Comparison of ENCODE assay signal across 8 mouse cellular contexts in the genomic region with DNA sequence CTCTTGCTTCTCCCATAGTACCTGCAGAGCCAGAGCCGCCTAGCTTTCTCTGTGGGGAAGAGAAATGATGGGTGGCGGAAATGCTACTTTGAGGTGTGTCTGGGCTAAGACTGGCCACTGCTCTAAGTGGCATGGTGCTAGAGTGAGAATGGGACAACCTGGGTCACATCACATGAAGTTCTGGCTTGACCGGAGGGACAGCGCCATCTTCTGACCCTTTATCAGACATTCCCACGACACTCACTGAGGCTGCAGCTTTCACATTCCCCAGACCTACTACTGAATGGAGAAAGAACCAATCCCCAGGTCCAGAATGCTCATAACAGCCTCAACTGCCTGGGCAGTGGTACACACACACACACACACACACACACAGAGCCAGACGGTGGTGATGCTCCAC. TPM values are rescaled to one million over a fixed set of nuclear protein-coding genes. Genes with fewer than 3 reads are reported as not detected.
A peak's percentile ranks its signal among the peaks of the same experiment; 100 is the strongest.
DNase-seq lines count a peak whose midpoint lies in the region; ATAC-seq lines count a peak whose summit lies in the region.

No protein-coding gene starts in this region.

- H3K27ac ChIP-seq in forebrain, embryonic 10.5 days = no peak overlapping the region
- H3K27ac ChIP-seq in forebrain, embryonic 14.5 days (ENCODE audit: low read depth, low read length) = no peak overlapping the region
- H3K27ac ChIP-seq in hindbrain, embryonic 16.5 days (ENCODE audit: low read depth, low read length) = no peak overlapping the region
- H3K27ac ChIP-seq in forebrain, embryonic 15.5 days (replicated peaks) = no peak overlapping the region

- no peaks in the 10 kb centered on the region for H3K27me3 ChIP-seq in forebrain, embryonic 10.5 days (ENCODE audit: poor library complexity, severe bottlenecking)
- no peaks in the 10 kb centered on the region for H3K27me3 ChIP-seq in forebrain, embryonic 14.5 days (replicated peaks; ENCODE audit: control insufficient read depth, insufficient read depth, low read length)
- no peaks in the 10 kb centered on the region for H3K27me3 ChIP-seq in hindbrain, embryonic 16.5 days (replicated peaks; ENCODE audit: control insufficient read depth, insufficient read depth, low read length)
- no peaks in the 10 kb centered on the region for H3K27me3 ChIP-seq in forebrain, embryonic 15.5 days

- H3K4me2 ChIP-seq in forebrain, embryonic 14.5 days (ENCODE audit: low read length) = no peak overlapping the region
- H3K4me2 ChIP-seq in hindbrain, embryonic 16.5 days (ENCODE audit: low read length) = no peak overlapping the region
- no peak overlapping the region for H3K4me2 ChIP-seq in forebrain, embryonic 15.5 days (replicated peaks)

- DNase-seq in forebrain, embryonic 10.5 days (ENCODE audit: extremely low spot score, low spot score) = peak; percentile 58
- no peak for DNase-seq in forebrain, embryonic 14.5 days (ENCODE audit: low spot score)
- peak; percentile 53 for DNase-seq in urinary bladder, postnatal 14 days (ENCODE audit: low spot score)
- no peak for DNase-seq in urinary bladder, adult 18-20 months (ENCODE audit: low spot score in 2 of 2)
- peak; percentile 76 for DNase-seq in lung, postnatal 10 days
- no peak for DNase-seq in urinary bladder, adult 2 months (ENCODE audit: low spot score)

- peaks cover 22% of the 10 kb centered on the region for H3K36me3 ChIP-seq in forebrain, embryonic 10.5 days (replicated peaks)
- H3K36me3 ChIP-seq in forebrain, embryonic 14.5 days (ENCODE audit: control insufficient read depth, insufficient read depth, low read length) = peaks cover 20% of the 10 kb centered on the region; the same call in 1 of the 2 replicates
- H3K36me3 ChIP-seq in hindbrain, embryonic 16.5 days (ENCODE audit: control insufficient read depth, insufficient read depth, low read length) = peaks cover 7% of the 10 kb centered on the region; the same call in 1 of the 2 replicates
- H3K36me3 ChIP-seq in forebrain, embryonic 15.5 days = peaks cover 25% of the 10 kb centered on the region

- no peak overlapping the region for H3K9ac ChIP-seq in forebrain, embryonic 14.5 days (ENCODE audit: low read length)
- H3K9ac ChIP-seq in hindbrain, embryonic 16.5 days (ENCODE audit: low read depth, low read length) = no peak overlapping the region
- H3K9ac ChIP-seq in forebrain, embryonic 15.5 days (replicated peaks) = no peak overlapping the region

- no peak overlapping the region for H3K4me3 ChIP-seq in forebrain, embryonic 10.5 days
- no peak overlapping the region for H3K4me3 ChIP-seq in forebrain, embryonic 14.5 days (ENCODE audit: low read depth, low read length)
- no peak overlapping the region for H3K4me3 ChIP-seq in hindbrain, embryonic 16.5 days (ENCODE audit: low read length)
- no peak overlapping the region for H3K4me3 ChIP-seq in forebrain, embryonic 15.5 days

- peaks cover 27% of the 10 kb centered on the region for H3K4me1 ChIP-seq in forebrain, embryonic 10.5 days
- H3K4me1 ChIP-seq in forebrain, embryonic 14.5 days (ENCODE audit: control insufficient read depth, insufficient read depth, low read length) = peaks cover 7% of the 10 kb centered on the region; the same call in 1 of the 2 replicates
- peaks cover 10% of the 10 kb centered on the region for H3K4me1 ChIP-seq in hindbrain, embryonic 16.5 days (ENCODE audit: control insufficient read depth, insufficient read depth, low read depth, low read length)
- H3K4me1 ChIP-seq in forebrain, embryonic 15.5 days = peaks cover 19% of the 10 kb centered on the region

- 24% methylated on average over 6 of the region's 6 CpGs for WGBS in forebrain, embryonic 10.5 days
- WGBS in forebrain, embryonic 14.5 days = 29% methylated on average over 6 of the region's 6 CpGs
- 22% methylated on average over 6 of the region's 6 CpGs for WGBS in hindbrain, embryonic 16.5 days
- 32% methylated on average over 6 of the region's 6 CpGs for WGBS in forebrain, embryonic 15.5 days

- no peak for ATAC-seq in forebrain, embryonic 14.5 days
- peak; percentile 32; the same call in 1 of the 2 replicates for ATAC-seq in hindbrain, embryonic 16.5 days
- no peak for ATAC-seq in forebrain, embryonic 15.5 days (replicated peaks)

- no peaks in the 10 kb centered on the region for H3K9me3 ChIP-seq in forebrain, embryonic 10.5 days
- no peaks in the 10 kb centered on the region for H3K9me3 ChIP-seq in forebrain, embryonic 14.5 days (replicated peaks; ENCODE audit: control insufficient read depth, low read length)
- H3K9me3 ChIP-seq in hindbrain, embryonic 16.5 days (ENCODE audit: control insufficient read depth, low read length) = no peaks in the 10 kb centered on the region
- H3K9me3 ChIP-seq in forebrain, embryonic 15.5 days = no peaks in the 10 kb centered on the region

RNA-seq across cellular contexts. Expression of gene Galk1, which starts 5.6 kb away (rescaled TPM):
- 223 and 224 TPM in 2 replicates for polyA plus RNA-seq in forebrain, embryonic 10.5 days (2016; fragmentation: Nextera tagmentation; extraction: Ambion mirVana)
- 53.9 and 59.5 TPM in 2 replicates for polyA plus RNA-seq in forebrain, embryonic 14.5 days (2014; fragmentation: Nextera tagmentation; extraction: Ambion mirVana)
- polyA plus RNA-seq in hindbrain, embryonic 16.5 days (2015; fragmentation: Nextera tagmentation; extraction: Ambion mirVana) = 76.0 and 76.2 TPM in 2 replicates
- polyA plus RNA-seq in urinary bladder, adult 2 months (2012; rRNA removed) = 45.4 and 51.7 TPM in 2 replicates
- 58.9 and 64.2 TPM in 2 replicates for polyA plus RNA-seq in forebrain, embryonic 15.5 days (2015; fragmentation: Nextera tagmentation; extraction: Ambion mirVana)

RNA-seq across cellular contexts. Expression of gene H3f3b, which starts 9.7 kb away (rescaled TPM):
- 1,610 and 1,612 TPM in 2 replicates for polyA plus RNA-seq in forebrain, embryonic 10.5 days (2016; fragmentation: Nextera tagmentation; extraction: Ambion mirVana)
- polyA plus RNA-seq in forebrain, embryonic 14.5 days (2014; fragmentation: Nextera tagmentation; extraction: Ambion mirVana) = 2,620 and 3,081 TPM in 2 replicates
- 1,585 and 1,603 TPM in 2 replicates for polyA plus RNA-seq in hindbrain, embryonic 16.5 days (2015; fragmentation: Nextera tagmentation; extraction: Ambion mirVana)
- polyA plus RNA-seq in urinary bladder, adult 2 months (2012; rRNA removed) = 374 and 394 TPM in 2 replicates
- 2,534 and 2,591 TPM in 2 replicates for polyA plus RNA-seq in forebrain, embryonic 15.5 days (2015; fragmentation: Nextera tagmentation; extraction: Ambion mirVana)

RNA-seq across cellular contexts. Expression of gene Unk, which starts 12.0 kb away (rescaled TPM):
- 48.4 and 48.9 TPM in 2 replicates for polyA plus RNA-seq in forebrain, embryonic 10.5 days (2016; fragmentation: Nextera tagmentation; extraction: Ambion mirVana)
- 23.4 and 24.9 TPM in 2 replicates for polyA plus RNA-seq in forebrain, embryonic 14.5 days (2014; fragmentation: Nextera tagmentation; extraction: Ambion mirVana)
- 30.1 and 37.6 TPM in 2 replicates for polyA plus RNA-seq in hindbrain, embryonic 16.5 days (2015; fragmentation: Nextera tagmentation; extraction: Ambion mirVana)
- polyA plus RNA-seq in urinary bladder, adult 2 months (2012; rRNA removed) = 23.3 and 23.7 TPM in 2 replicates
- 40.4 and 40.8 TPM in 2 replicates for polyA plus RNA-seq in forebrain, embryonic 15.5 days (2015; fragmentation: Nextera tagmentation; extraction: Ambion mirVana)

RNA-seq across cellular contexts. Expression of gene Itgb4, which starts 43.6 kb away (rescaled TPM):
- polyA plus RNA-seq in forebrain, embryonic 10.5 days (2016; fragmentation: Nextera tagmentation; extraction: Ambion mirVana) = 0.47 and 0.63 TPM in 2 replicates
- 0.48 and 0.62 TPM in 2 replicates for polyA plus RNA-seq in forebrain, embryonic 14.5 days (2014; fragmentation: Nextera tagmentation; extraction: Ambion mirVana)
- 1.8 and 2.1 TPM in 2 replicates for polyA plus RNA-seq in hindbrain, embryonic 16.5 days (2015; fragmentation: Nextera tagmentation; extraction: Ambion mirVana)
- polyA plus RNA-seq in urinary bladder, adult 2 months (2012; rRNA removed) = 24.7 and 35.7 TPM in 2 replicates
- polyA plus RNA-seq in forebrain, embryonic 15.5 days (2015; fragmentation: Nextera tagmentation; extraction: Ambion mirVana) = 0.52 and 0.69 TPM in 2 replicates

RNA-seq across cellular contexts. Expression of gene Unc13d, which starts 59.7 kb away (rescaled TPM):
- 3.7 and 3.8 TPM in 2 replicates for polyA plus RNA-seq in forebrain, embryonic 10.5 days (2016; fragmentation: Nextera tagmentation; extraction: Ambion mirVana)
- 0.19 and 0.62 TPM in 2 replicates for polyA plus RNA-seq in forebrain, embryonic 14.5 days (2014; fragmentation: Nextera tagmentation; extraction: Ambion mirVana)
- polyA plus RNA-seq in hindbrain, embryonic 16.5 days (2015; fragmentation: Nextera tagmentation; extraction: Ambion mirVana) = 0.69 and 0.80 TPM in 2 replicates
- 4.5 and 5.6 TPM in 2 replicates for polyA plus RNA-seq in urinary bladder, adult 2 months (2012; rRNA removed)
- polyA plus RNA-seq in forebrain, embryonic 15.5 days (2015; fragmentation: Nextera tagmentation; extraction: Ambion mirVana) = 0.70 and 0.80 TPM in 2 replicates

Comparison
In these comparisons a context has a peak if more than half of its experiments do, and no peak if none do; other contexts are left out.
1. DNase-seq: peak in forebrain, embryonic 10.5 days (single experiment), urinary bladder, postnatal 14 days (single experiment) and lung, postnatal 10 days (single experiment); none in forebrain, embryonic 14.5 days (single experiment), urinary bladder, adult 18-20 months (0 of 2) and urinary bladder, adult 2 months (single experiment).